Mouse (Mus musculus) C2C12 (cell line): ENCODE data around the gene Trex1.

Source experiments
- CTCF ChIP-seq: IDR thresholded peaks from one replicate; pipeline ENCODE4 v1.5.1; 2011; ENCODE audit not compliant: control insufficient read depth, insufficient read depth, insufficient read length
- FOSL1 ChIP-seq: IDR thresholded peaks from one replicate; pipeline ENCODE4 v1.8.0; 2011; ENCODE audit warnings: mild to moderate bottlenecking, low read length; ENCODE audit not compliant: poor library complexity, insufficient read depth, severe bottlenecking
- MAX ChIP-seq: IDR thresholded peaks from one replicate; pipeline ENCODE4 v1.6.1; 2011; ENCODE audit warnings: mild to moderate bottlenecking, control low read depth
- USF1 ChIP-seq: IDR thresholded peaks from one replicate; pipeline ENCODE4 v1.6.1; 2011; ENCODE audit warnings: low read depth, mild to moderate bottlenecking, control low read depth, moderate library complexity

- TF ChIP-seq CTCF (no peak), MAX (no peak), FOSL1 (no peak), USF1 (no peak)
These were observed 42.4 kb downstream of the Trex1 start for GRCm38 (mm10) chr9:109016973-109017604.
